Mouse (Mus musculus) ovary, postnatal 10 days (tissue): ENCODE results near the gene Nsmce4a.
"Not testable (repeated sequence)": the region's sequence is repeated elsewhere in the genome, so short reads cannot be mapped to it uniquely, and the experiment has no call there.

Experiments
- DNase-seq: peaks from one replicate; pipeline ENCODE4 v3.0.0; 2022; ENCODE audit warnings: low spot score

Nsmce4a gene

GRCm38 (mm10) chr7:130572821-130573220 lies at the start of gene Nsmce4a:
Gene Nsmce4a, minus strand, starts transcription at chr7:130573118.
- DNase-seq = no peak

- DNase-seq = no peak
Measured at GRCm38 (mm10) chr7:130622359-130622758, 49.4 kb upstream of the Nsmce4a start.

- no peak for DNase-seq
Measured at GRCm38 (mm10) chr7:130621953-130622352, 49.0 kb upstream of the Nsmce4a start.

- DNase-seq = no peak
Measured at GRCm38 (mm10) chr7:130621068-130621467, 48.1 kb upstream of the Nsmce4a start.

- no peak for DNase-seq
Measured at GRCm38 (mm10) chr7:130617591-130617990, 44.7 kb upstream of the Nsmce4a start.

DNA sequence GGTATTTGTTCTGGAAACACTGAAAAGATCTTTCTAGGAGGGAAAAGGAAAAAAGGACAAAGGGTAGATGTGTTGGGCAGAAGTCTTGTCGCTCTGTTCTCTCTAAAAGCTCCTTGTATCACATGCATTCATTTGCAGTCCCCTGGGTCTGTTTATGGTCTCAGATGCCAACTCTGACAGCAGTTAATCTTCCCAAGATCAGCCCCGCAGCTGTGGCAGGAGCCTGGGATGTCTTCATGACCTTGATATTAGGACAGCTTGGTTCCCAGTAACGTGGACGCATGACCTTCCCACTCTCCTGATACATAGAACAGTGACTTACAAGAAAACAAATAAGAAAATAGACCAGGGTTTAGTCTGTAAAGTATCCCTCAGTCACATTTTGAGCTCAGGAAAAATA lies 41.1 kb upstream of the Nsmce4a start:
- DNase-seq = no peak

DNA sequence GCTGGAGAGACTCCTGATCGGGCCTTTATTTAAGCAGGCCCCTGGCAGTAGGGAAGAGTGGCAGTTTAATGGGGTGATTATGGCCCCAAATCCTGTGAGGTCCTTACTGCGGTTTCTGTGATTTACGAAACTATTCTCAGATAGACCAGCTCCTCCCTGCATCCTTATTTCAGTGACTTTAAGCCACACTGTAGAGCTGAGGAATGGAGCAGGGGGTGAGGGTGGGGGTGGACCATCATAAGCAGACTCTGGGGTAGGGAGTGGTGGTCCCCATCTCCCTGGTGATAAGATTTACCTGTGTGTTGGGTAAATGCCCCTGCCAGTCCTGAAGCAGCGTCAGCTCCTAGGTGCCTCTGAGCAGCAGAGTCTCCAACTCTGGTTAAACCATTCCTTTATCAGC lies 34.0 kb upstream of the Nsmce4a start:
- no peak for DNase-seq

DNA sequence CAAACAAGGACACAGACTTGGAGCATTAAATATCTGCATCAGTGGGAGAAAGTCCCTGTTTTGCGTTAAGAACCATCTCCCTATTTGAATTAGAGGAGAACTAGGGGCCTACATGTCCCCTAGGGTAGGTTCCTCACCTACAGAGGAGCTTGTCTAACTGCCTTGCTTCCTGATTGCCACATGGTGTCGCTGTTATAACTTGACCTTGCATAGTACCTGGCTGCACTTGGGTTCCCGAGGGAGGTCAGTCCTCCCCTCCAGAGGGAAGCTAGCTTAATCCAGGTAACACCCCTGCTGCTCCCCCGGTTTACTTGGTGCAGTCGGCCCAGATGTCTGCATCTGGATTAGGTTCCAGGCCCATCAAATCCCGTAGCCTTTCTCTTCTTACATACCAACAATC lies 32.2 kb upstream of the Nsmce4a start:
- DNase-seq = no peak

GRCm38 (mm10) chr7:130604390-130604789 lies 31.5 kb upstream of the Nsmce4a start:
- no peak for DNase-seq

DNA sequence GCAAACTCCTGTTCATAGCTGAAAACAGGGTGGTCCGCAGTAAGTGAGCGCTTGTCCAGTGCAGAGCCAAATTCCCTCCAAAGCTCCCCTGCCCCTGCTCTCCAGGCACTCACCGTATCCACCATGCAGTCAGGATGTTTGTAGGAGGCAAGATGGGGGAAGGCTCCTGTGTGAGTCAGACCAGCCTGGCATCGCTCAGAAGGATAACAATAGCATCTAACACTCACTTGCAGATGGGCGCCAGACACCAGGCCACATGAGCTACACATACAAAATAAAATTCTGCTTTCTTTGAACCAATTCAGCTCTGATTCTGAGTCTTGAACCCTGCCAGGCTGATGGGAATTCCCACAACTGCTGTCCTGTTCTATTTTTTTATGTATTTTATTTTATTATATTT lies 30.6 kb upstream of the Nsmce4a start:
- no peak for DNase-seq

DNA sequence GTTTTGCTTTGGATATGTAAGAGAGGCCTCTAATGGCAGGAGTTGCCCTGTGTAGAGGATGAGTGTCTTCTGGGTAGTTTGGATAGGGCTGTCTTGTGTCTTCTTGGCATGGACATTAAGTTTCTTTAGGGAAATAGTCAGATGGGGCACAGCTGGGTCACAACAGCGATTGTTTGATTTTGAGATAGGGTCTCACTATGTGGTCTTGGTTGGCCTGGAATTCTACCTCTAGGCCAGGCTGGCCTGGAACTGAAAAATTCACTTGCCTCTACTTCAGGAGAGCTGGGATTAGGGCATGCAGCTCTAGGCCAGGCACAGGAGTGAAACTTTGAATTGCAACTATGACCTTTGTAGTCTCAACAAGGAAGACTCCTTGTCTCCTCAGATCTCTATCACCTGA lies 29.9 kb upstream of the Nsmce4a start:
- DNase-seq = no peak

- no peak for DNase-seq
Measured at GRCm38 (mm10) chr7:130600546-130600945, 27.6 kb upstream of the Nsmce4a start.

DNA sequence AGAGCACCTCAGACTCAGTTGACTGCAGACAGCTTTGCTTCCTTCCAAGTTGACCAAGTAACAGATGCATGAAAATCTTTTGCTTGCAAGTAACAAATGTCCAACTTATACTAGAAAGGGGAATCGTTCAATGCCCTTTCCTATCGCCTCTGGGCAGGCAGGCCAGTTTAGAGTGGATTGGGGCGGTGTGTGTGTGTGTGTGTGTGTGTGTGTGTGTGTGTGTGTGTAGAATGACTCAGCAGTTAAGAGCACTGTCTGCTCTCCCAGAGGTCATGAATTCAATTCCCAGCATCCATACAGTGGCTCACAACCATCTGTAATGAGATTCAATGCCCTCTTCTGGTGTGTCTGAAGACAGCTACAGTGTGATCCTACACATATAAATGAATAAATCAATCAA lies 27.2 kb upstream of the Nsmce4a start:
- DNase-seq = no peak

- DNase-seq = no peak
Measured at GRCm38 (mm10) chr7:130597546-130597945, 24.6 kb upstream of the Nsmce4a start.

DNA sequence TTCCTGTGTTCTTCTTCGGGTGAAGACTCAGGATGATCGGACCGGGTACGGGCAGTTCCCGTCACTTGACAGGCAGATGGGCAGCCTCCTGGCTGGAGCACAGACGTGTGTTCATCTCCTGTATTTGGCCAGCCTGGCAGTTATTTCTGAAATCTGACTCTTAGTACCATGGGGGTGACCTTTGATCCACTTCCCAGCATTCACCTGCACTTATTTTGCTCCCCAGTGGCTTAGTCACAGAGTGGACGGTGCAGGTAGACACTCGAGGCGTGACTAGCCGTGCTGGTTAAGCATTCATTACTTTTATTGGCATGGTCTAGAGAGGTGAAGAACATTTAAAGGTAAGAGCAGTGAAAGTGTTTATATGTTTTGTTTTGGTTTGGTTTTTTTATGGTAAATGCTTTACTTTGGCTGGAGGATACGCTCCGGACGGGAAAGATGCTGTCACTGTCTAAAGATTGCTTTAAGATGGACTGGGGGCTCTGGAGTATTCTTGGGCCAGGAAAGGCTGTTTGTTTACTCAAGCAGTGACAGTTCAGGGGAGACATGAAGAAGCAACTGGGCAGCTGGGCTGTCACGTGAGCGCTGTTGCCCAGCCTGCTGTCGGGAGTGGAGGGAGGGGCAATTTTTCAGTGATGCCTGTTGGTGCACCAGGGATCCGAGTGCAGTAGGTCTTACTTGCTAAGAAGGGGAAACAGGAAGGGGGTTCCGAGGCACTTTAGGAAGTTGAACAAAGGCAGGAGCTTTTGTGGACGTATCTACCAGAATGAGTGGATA lies 23.3 kb upstream of the Nsmce4a start:
- not testable (repeated sequence) for DNase-seq

DNA sequence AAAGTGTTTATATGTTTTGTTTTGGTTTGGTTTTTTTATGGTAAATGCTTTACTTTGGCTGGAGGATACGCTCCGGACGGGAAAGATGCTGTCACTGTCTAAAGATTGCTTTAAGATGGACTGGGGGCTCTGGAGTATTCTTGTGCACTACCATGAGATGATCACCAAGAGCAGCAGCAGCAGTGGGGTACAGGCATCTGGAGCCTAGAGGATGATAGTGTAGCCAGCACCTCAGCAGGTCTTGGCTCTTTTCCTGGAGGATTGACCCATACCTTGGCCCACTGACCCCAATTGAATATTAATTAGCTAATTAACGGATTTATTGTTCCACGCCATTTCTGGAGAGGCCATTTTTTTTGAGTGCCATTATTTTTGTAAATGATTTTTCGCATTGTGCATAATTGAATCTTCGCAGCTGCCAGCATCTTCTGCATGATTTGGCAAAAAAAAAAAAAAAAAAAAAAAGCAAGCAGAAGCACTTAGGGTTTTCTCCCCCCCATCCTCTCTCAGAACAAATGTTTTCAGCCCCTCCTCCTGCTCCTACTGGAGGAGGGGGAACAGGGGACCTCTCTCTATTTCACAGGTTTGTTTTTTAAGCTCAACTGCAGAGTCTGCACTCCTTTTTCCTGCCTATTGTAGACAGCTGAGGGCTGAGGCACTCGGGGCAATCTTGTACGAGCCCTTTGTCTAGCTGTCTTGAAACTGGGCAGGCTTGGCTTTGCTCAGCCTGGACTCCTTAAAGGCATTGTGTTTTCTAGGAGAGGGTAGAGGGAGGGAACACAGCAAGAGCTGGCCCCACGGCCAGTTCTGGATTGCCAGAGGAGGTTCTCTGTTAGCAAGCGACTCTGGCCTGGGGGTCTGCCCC lies 20.7 kb upstream of the Nsmce4a start:
- not testable (repeated sequence) for DNase-seq

DNA sequence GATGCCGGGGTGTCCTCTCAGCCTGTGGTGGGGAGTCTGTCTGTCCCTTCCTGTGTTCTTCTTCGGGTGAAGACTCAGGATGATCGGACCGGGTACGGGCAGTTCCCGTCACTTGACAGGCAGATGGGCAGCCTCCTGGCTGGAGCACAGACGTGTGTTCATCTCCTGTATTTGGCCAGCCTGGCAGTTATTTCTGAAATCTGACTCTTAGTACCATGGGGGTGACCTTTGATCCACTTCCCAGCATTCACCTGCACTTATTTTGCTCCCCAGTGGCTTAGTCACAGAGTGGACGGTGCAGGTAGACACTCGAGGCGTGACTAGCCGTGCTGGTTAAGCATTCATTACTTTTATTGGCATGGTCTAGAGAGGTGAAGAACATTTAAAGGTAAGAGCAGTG lies 20.1 kb upstream of the Nsmce4a start:
- not testable (repeated sequence) for DNase-seq

- DNase-seq = no peak
Measured at GRCm38 (mm10) chr7:130590845-130591437, 18.0 kb upstream of the Nsmce4a start.

DNA sequence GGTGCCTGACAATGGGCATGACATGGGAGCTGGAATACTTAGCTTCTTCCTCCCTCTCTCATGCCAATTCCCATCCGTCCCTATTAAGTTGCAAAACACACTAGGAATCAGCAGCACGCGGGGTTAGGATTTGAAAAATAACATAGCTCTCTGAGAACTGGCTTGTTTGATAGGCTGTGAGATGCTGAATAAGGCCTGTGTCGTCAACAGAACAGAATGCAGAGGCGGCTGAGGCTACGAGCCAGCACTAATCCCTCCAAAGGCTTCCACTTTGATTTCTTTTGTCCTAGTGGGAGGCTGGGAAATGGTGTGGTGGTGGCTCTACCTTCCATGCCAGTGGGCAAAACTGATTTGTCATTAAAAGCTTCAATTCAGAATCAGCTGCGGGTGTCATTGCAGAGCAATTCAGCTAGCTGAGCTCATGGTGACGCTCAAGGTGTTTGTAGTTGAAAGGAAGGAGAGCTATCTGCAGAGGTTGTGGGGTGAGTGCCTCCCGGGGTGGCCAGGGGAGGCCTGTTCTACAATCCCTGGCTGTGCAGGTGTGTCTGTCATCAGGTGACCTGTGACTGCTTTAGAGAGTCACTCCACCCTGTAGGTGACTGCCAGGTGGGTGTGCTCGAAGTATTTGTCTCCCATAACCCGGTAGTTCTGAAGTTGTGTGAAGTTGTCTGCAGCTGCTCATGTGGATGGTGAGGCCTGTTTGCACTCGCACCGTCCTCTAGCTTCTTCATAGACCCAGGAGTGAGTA lies 17.3 kb upstream of the Nsmce4a start:
- no peak for DNase-seq

DNA sequence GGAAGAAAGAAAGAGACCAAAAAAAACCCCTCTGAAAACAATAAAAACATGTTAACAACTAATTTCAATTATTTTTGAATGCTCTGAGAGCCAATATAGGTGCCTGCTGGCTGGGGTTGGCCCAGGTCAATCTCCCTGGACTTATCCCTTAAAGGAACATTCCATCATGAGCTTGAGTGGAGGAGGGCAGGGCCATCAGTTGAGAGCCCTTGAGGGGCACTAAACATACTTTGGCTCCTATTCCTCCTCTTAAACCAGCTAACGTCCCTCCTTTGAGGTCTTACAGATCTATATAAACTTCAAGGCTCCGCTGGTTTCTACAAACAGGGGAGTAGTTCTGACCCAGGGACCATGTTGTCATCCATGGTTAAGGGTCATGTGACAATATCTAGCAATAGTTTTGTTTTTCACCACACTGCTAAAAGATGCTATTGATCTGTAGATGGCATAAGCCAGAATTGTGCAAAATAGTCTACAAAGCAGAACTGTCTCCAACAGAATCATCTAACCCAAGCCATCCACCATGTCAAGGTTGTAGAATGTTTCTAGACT lies 13.7 kb upstream of the Nsmce4a start:
- no peak for DNase-seq

- no peak for DNase-seq
Measured at GRCm38 (mm10) chr7:130578607-130579006, 5.7 kb upstream of the Nsmce4a start.

DNA sequence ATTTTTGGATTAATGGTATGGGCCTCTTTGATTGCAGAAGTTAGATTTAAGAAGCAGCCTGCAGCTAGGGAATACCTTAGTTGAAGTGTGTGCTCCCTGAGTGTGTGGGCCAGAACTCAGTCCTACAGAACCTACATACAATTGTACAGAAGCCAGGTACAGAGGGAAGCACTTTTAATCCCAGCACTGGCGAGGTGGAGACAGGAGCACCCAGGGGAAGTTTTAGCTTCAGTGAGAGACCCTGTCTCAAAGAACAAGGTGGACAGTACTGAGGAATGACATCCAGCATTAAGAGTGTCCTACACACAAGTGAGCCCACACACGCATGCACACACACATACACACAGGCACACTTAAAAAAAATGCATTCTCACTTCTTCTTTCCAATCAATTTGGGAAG lies 5.1 kb upstream of the Nsmce4a start:
- no peak for DNase-seq
